Mouse (Mus musculus): ENCODE data around the gene Heatr6. TPM values are rescaled to one million over a fixed set of nuclear protein-coding genes. Genes with fewer than 3 reads are reported as not detected.

Heatr6 gene
- total and polyA plus RNA-seq, 3 experiments = 17.4 to 24.4 (median 17.6) TPM

DNA sequence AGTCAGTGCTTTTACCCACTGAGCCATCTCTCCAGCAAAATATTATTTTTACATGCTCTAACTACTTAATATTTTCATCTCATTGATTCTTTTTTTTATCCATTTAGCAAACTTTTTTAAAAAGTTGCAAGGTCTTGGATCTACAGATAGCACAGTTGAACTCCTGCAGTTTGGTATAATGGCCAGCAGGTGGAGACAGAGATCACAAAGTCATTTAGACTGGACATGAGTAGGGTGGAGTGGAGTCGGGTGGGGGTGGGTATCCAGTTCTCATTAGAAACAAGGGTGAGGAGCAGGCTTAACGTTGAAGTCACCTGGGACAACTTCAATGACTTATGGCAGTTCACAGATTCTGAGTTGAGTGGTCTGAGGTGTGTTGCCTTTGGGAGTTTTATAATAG is 31.9 kb downstream of the Heatr6 start (continued):
- TF ChIP-seq MEF2A (IDR thresholded peaks at IDR 0.05; ENCODE audit: borderline replicate concordance, low read depth, low read length) (peak; percentile 45; the same call in 1 of the 2 replicates), POLR2AphosphoS2 (IDR thresholded peaks at IDR 0.05; ENCODE audit: low read depth, low read length) (no peak), BHLHE40 (IDR thresholded peaks at IDR 0.05; ENCODE audit: low read depth, low read length) (peak; percentile 53; the same call in 1 of the 2 replicates), KAT2A (IDR thresholded peaks at IDR 0.05; ENCODE audit: insufficient replicate concordance, low read length) (no peak), ZNF384 (IDR thresholded peaks at IDR 0.05; ENCODE audit: low read depth, low read length) (peak; percentile 42; the same call in 1 of the 2 replicates), ZMIZ1 (IDR thresholded peaks at IDR 0.05; ENCODE audit: low read depth, low read length) (no peak), IRF4 (IDR thresholded peaks at IDR 0.05; ENCODE audit: low read depth, low read length) (peak; percentile 62; the same call in 1 of the 2 replicates), USF2 (conservative IDR thresholded peaks at IDR 0.05; ENCODE audit: low read depth, low read length) (no peak), UBTF (IDR thresholded peaks at IDR 0.05; ENCODE audit: low read depth, low read length) (no peak), ZKSCAN1 (IDR thresholded peaks at IDR 0.05; ENCODE audit: borderline replicate concordance, low read depth, low read length) (no peak), MXI1 (IDR thresholded peaks at IDR 0.05; ENCODE audit: low read depth, low read length) (peak; percentile 41; the same call in 1 of the 2 replicates), E2F4 (IDR thresholded peaks at IDR 0.05; ENCODE audit: insufficient replicate concordance, low read depth, low read length) (no peak), TCF12 (IDR thresholded peaks at IDR 0.05; ENCODE audit: low read depth, low read length) (0 out of 2 replicates have a peak, but pooled peaks have one; percentile 40), ETS1 (conservative IDR thresholded peaks at IDR 0.05; ENCODE audit: low read depth, low read length) (no peak), HCFC1 (IDR thresholded peaks at IDR 0.05; ENCODE audit: low read depth, low read length) (peak; percentile 36; the same call in 1 of the 2 replicates), SMC3 (IDR thresholded peaks at IDR 0.05; ENCODE audit: low read depth, low read length) (peak; percentile 94), SIN3A (IDR thresholded peaks at IDR 0.05; ENCODE audit: low read length) (peak; percentile 60; the same call in 1 of the 2 replicates), CTCF (conservative IDR thresholded peaks at IDR 0.05 in 1 of 2, IDR thresholded peaks at IDR 0.05 in 1 of 2; ENCODE audit: low read depth in 2 of 2, low read length in 2 of 2) (peak; percentile 80 to 98), CHD2 (IDR thresholded peaks at IDR 0.05; ENCODE audit: low read length) (peak; percentile 90), RAD21 (IDR thresholded peaks at IDR 0.05; ENCODE audit: low read depth, low read length) (peak; percentile 99)

DNA sequence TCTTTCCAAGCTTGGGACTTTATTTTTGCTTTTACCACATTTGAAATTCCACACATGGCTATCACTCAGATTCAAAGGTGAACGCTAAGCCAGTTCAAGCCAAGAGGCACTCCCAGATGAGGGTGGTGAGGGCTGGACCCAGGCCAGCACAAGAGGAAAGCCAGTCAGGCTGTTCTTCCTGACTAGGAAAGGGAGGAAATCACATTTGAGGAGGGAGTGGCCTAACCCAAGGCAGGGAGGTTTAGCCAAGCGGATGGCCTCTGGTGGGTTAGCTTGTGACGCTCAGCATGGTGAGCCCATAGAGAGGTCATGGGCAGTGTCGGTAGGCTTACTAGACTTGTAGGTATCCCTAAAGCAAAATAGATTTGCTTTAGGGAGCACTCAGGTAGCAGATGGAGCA is 33.3 kb downstream of the Heatr6 start:
- dilution Hi-C loops (cut with MboI; ENCODE audit: extremely low pct_ligation_motif_present, extremely low pct_unique_long_range_greater_than_20kb, low sequenced_read_pairs) (no loop called here), in situ Hi-C loops (cut with MboI; ENCODE audit: low pct_ligation_motif_present, low pct_unique_long_range_greater_than_20kb, low sequenced_read_pairs) (loop anchor here (5.0 to 10.0 kb wide), 2 partner anchors 150 to 258 kb away; no protein-coding TSS in a partner anchor)
- no peak overlapping the region for H3K9ac ChIP-seq (ENCODE audit: insufficient read depth, low read depth)
- H3K4me3 ChIP-seq (replicated peaks in 1 of 3; ENCODE audit: low read depth in 2 of 3, low read length in 2 of 3, poor library complexity in 1 of 3) = no peak overlapping the region
- H3K27ac ChIP-seq (ENCODE audit: insufficient read depth, low read depth) = peak overlapping the region; percentile 47
- no peaks in the 10 kb centered on the region for H3K9me3 ChIP-seq (replicated peaks; ENCODE audit: low read length)
- no peaks in the 10 kb centered on the region for H3K27me3 ChIP-seq (replicated peaks)
- H3K4me2 ChIP-seq (ENCODE audit: insufficient read depth, low read depth, poor library complexity, severe bottlenecking) = no peak overlapping the region
- H3K4me1 ChIP-seq (ENCODE audit: control insufficient read depth in 1 of 2, insufficient read depth in 2 of 2) = peaks cover 26 to 52% of the 10 kb centered on the region in 2 experiments
- H3K79me2 ChIP-seq (replicated peaks; ENCODE audit: control insufficient read depth, extremely low read depth, insufficient read depth, poor library complexity, severe bottlenecking) = no peaks in the 10 kb centered on the region
- peaks cover 12 to 32% of the 10 kb centered on the region in 2 experiments for H3K36me3 ChIP-seq (replicated peaks in 1 of 2; ENCODE audit: control insufficient read depth in 1 of 2, insufficient read depth in 1 of 2, low read length in 1 of 2)
- DNase-seq (ENCODE audit: extremely low read depth) = no peak
- no peak for TF ChIP-seq MXI1 (IDR thresholded peaks at IDR 0.05; ENCODE audit: low read depth, low read length)
- no peak for TF ChIP-seq MEF2A (IDR thresholded peaks at IDR 0.05; ENCODE audit: borderline replicate concordance, low read depth, low read length)
- TF ChIP-seq ZC3H11A (IDR thresholded peaks at IDR 0.05; ENCODE audit: low read depth, low read length) = no peak
- TF ChIP-seq TBP (conservative IDR thresholded peaks at IDR 0.05; ENCODE audit: low read depth, low read length) = no peak
- TF ChIP-seq ELF1 (IDR thresholded peaks at IDR 0.05; ENCODE audit: low read depth, low read length) = no peak
- TF ChIP-seq ETS1 (conservative IDR thresholded peaks at IDR 0.05; ENCODE audit: low read depth, low read length) = no peak
- TF ChIP-seq POLR2A (IDR thresholded peaks at IDR 0.05; ENCODE audit: low read depth, low read length) = no peak
- no peak for TF ChIP-seq MAFK (IDR thresholded peaks at IDR 0.05; ENCODE audit: insufficient replicate concordance, low read length)
- TF ChIP-seq RAD21 (IDR thresholded peaks at IDR 0.05; ENCODE audit: low read depth, low read length) = no peak
- no peak for TF ChIP-seq RCOR1 (conservative IDR thresholded peaks at IDR 0.05; ENCODE audit: low read depth, low read length)
- no peak for TF ChIP-seq SIN3A (IDR thresholded peaks at IDR 0.05; ENCODE audit: low read length)
- no peak for TF ChIP-seq ZMIZ1 (IDR thresholded peaks at IDR 0.05; ENCODE audit: low read depth, low read length)
- TF ChIP-seq NRF1 (IDR thresholded peaks at IDR 0.05; ENCODE audit: low read depth, low read length) = no peak
- no peak for TF ChIP-seq EP300 (IDR thresholded peaks at IDR 0.05; ENCODE audit: low read length)
- no peak for TF ChIP-seq UBTF (IDR thresholded peaks at IDR 0.05; ENCODE audit: low read depth, low read length)
